Mouse (Mus musculus): ENCODE results near the gene Dcaf1.

GRCm38 (mm10) chr9:106822381-106823104 lies 869 bp downstream of the Dcaf1 start:
- TF ChIP-seq CTCF (IDR thresholded peaks at IDR 0.05; ENCODE audit: control insufficient read depth, insufficient read depth, insufficient read length) (no peak), USF1 (IDR thresholded peaks at IDR 0.05; ENCODE audit: low read depth) (no peak), MAX (IDR thresholded peaks at IDR 0.05) (no peak), MYOD1 (IDR thresholded peaks at IDR 0.05; ENCODE audit: control insufficient read depth, insufficient read length, low read depth) (no peak), CEBPB (IDR thresholded peaks at IDR 0.05; ENCODE audit: low read depth) (no peak), MYOG (IDR thresholded peaks at IDR 0.05; ENCODE audit: control insufficient read depth, extremely low read depth, insufficient read length) (no peak), FOSL1 (IDR thresholded peaks at IDR 0.05; ENCODE audit: insufficient read depth, low read length, poor library complexity, severe bottlenecking) (no peak)
